Mouse (Mus musculus): ENCODE results near the gene Ccdc183.

The Ccdc183 gene

GRCm38 (mm10) chr2:25602526-25602925, 15.0 kb downstream of the Ccdc183 start:
- no peak for DNase-seq

GRCm38 (mm10) chr2:25600037-25600436, 17.4 kb downstream of the Ccdc183 start:
- no peak for DNase-seq

DNA sequence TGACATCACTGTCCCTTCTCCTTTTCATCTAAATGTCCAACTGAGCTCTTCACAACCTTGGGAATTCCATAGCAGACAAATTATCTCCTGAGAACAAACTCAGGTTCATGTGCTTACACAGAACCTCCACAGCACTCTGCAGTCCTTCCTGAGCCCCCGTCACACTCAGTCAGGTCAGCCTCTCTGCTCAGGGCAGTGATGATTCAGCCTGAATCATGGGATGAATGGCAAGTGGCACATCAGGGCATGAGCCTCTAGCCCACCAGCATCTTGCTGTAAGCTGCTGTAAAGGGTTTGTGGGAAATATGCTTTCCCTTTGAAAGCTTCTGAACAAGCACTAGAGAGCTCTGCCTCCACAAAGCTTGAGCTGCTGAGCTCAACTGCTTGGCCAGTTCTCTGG, 18.7 kb downstream of the Ccdc183 start:
- no peak for DNase-seq

DNA sequence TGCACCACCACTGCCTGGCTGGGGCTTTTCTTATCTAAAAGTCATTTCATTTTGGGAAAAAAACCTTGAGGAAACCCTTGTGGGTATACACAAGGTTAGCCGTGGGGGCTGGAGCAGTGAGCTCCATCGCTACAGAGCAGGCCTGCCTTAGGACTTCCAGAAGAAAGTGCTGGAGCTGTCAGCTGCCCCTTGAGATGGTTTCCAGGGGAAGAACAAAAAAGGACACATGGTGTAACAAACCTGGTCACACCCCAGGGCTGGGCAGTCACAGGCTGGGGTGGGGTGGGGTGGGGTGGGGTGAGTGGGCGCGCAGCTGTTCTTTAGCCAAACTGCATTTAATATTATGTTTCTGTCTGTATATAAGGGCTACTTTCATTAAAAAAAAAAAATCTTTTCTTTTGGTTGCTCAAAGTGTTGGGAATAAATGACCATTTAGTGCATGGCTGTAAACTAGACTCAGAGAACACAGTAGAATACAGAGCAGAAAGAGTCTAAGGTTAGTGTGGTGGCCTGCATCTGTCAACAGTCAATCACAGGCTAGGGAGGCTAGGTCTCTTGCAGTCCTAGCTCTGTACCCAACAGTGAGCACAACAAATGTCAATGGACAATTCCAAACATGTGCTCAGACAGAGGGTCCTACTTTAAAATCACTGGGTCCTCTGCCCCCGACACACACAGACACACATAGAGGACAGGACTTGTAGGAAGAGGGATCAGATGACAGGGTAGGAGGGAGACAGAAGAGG, 20.5 kb downstream of the Ccdc183 start:
- no peak for DNase-seq

- DNase-seq = no peak
Observed at GRCm38 (mm10) chr2:25591863-25592262, 25.6 kb downstream of the Ccdc183 start.

- DNase-seq = no peak
Observed at GRCm38 (mm10) chr2:25588227-25588907, 29.1 kb downstream of the Ccdc183 start.

GRCm38 (mm10) chr2:25587290-25587689, 30.2 kb downstream of the Ccdc183 start:
- no peak for DNase-seq

DNA sequence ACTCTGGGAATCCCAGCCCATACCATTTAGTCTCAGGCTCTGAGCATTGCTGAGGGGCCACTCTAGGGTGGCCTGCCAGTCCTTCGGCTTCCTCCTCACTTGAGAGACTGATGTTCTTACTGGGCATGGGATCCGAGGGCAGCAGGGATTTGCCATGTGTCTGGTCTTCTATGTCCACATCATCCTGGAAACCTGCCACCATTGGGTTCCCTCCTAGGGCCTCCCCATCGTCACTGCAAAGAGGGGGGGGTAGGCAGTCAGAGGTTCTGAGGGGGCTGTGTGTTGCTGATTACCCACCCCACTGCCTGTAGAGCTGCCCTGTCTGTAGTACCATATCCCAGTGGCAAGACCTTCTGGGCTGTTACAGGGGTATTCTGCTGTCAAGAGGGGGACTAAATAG, 31.9 kb downstream of the Ccdc183 start:
- no peak for DNase-seq

DNA sequence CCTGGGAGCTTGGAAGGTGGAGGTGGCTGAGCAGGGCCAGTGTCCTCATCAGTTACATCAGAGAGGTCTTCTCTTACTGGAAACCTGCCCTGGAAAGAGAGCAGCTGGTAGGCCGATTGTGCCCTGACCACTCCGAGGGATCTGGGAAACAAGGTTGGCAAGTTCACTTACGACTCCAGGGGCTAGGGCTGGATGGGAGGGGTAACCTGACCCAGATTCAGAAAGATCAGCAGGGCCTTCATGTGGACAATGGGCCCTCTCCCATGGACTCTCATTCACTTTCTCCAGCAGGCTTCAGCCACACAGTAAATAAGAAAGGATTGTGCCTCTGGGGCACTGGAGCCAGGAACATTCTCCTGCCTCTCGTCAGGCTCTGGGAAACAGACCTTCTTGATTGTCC, 32.6 kb downstream of the Ccdc183 start:
- no peak for DNase-seq

GRCm38 (mm10) chr2:25584152-25584551, 33.3 kb downstream of the Ccdc183 start:
- DNase-seq = no peak

- no peak for DNase-seq
Observed at GRCm38 (mm10) chr2:25583571-25583970, 33.9 kb downstream of the Ccdc183 start.

GRCm38 (mm10) chr2:25583120-25583481, 34.4 kb downstream of the Ccdc183 start:
- DNase-seq = no peak

- DNase-seq = peak; percentile 52
Observed at GRCm38 (mm10) chr2:25582466-25583119, 34.9 kb downstream of the Ccdc183 start.

DNA sequence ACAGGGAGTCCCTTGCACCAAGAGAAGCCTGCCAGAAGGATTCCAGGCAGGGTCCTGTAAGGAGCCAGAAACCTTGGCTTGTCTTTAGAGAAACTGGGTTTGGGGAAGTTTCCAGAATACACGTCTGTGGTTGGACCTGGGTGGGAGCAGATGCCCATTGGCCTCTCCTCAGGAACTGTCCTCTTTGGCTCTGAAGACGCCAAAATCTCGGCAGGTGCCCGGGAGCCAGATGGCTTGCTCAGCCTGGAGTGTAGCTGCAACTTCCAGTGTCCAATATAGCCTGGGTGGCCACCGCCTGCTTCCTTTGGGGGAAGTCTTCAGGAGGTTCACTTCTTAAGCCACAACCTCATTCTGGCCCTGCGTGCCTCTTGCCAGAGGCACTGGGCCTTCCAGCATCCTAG, 35.6 kb downstream of the Ccdc183 start:
- no peak for DNase-seq

DNA sequence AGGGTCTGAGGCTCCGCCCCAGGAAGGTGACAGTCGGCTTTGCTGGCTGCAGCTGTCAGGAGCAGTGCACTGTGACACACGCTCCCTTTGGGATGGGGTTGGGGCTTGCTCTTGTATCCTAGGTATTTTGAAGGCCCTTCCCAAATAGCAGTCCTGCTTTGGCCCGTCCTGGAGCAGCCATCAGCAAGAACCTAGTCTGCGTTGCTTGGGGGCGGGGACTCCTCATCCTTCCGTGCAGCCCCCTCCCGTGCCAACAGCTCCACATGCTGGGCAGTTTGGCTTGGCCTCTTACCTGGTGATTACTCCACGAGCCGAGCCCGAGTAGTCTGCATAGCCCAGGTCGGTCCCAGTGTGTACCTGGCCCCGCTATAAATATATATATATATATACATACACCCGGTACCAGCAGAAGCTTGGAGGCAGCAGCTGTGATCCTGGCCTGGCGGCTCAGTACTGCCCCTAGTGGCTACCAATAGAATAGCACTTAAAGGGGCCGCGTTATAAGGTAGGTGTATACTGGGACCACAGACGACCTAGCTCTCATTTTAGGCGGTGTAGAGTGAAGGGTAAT, 36.1 kb downstream of the Ccdc183 start, which contains the start of gene Ajm1:
TSS of gene Ajm1 (minus strand) at position 464 of the 571 bp plus-strand sequence.
- peak; percentile 74 for DNase-seq

DNA sequence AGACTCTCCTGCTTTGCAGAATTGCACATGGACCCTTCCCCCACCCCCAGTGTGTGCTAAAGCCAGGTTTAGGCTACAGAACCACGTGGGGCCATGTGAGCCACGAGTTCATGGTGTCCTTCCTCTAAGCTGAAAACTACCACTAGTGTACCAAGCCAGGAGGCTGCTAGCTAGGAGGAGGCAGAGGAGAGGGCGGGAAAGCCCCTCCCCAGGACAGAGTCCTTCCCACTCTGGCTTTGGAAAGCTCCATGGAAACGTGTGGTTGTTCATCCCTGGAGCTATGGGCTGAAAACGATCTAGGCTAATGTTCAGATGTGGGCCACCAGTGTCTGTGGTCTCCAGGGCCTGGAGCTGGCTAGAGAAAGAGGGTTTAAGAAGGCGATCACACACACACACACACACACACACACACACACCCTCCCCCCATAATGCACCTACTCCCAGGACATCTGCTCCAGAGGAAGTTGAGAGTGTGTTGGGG, 36.8 kb downstream of the Ccdc183 start:
- DNase-seq = no peak

DNA sequence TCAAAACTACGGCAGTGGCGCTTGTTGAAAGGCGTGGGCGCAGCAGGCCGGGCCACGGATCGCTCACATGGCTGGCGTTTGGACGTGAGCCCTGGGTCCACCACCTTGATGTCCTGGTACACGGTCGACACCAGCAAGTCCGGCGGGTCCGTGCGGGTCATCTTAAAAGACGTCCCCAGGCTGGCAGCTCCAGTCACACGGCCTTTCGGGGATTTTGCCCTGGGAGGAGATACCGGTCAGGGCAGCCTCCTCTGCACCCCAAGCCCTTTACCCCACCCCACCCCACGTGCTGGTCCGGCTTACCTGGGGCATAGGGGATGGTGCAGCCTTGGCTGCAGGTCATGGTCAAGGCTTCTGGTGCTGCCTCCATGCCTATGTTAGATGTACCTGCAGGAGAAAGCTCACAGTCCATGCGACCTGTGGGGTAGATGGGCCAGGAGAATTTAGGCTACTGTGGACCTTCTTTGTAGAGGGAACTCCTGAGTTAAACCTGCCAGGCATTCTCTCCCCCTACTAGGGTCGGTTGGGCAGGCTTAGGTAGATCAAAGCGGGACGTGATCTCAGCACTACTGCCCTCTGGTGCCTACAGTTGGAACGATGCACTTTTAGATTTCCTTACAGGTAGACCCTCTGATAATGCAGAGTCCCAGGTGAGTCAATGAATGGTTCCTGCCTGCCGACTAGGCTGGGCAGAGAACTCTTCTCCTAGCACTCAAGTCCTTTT, 37.6 kb downstream of the Ccdc183 start:
- DNase-seq = peak; percentile 67

- DNase-seq = no peak
Observed at GRCm38 (mm10) chr2:25578796-25579736, 38.4 kb downstream of the Ccdc183 start.

GRCm38 (mm10) chr2:25577951-25578795, 39.3 kb downstream of the Ccdc183 start:
- no peak for DNase-seq

Measured in kidney, postnatal 14 days (tissue).